Mouse (Mus musculus) neural tube, embryonic 12.5 days (tissue): ENCODE measurements around the gene Clec4g. TPM values are rescaled to one million over a fixed set of nuclear protein-coding genes. Genes with fewer than 3 reads are reported as not detected.

Source experiments
- ATAC-seq: fragments of 200-750 bp; cut with Nextera tagmentation; 2 replicates; pipeline ENCODE4 v1.8.0; 2017; ENCODE audit warnings: low read depth, mild to moderate bottlenecking, moderate TSS enrichment, moderate library complexity; ENCODE audit not compliant: low FRiP score
- H3K27ac ChIP-seq: fragments of 300-500 bp; sonication (generic); 2 replicates; pipeline ENCODE4 v1.5.1; 2016
- H3K27me3 ChIP-seq: fragments of 300-500 bp; sonication (generic); replicated peaks from 2 replicates; pipeline ENCODE4 v1.6.1; 2016; ENCODE audit warnings: mild to moderate bottlenecking
- H3K36me3 ChIP-seq: fragments of 300-500 bp; sonication (generic); 2 replicates; pipeline ENCODE4 v1.6.1; 2016; ENCODE audit warnings: mild to moderate bottlenecking
- H3K4me1 ChIP-seq: fragments of 300-500 bp; sonication (generic); 2 replicates; pipeline ENCODE4 v1.6.1; 2016
- H3K4me2 ChIP-seq: fragments of 300-500 bp; sonication (generic); replicated peaks from 2 replicates; pipeline ENCODE4 v1.6.1; 2016; ENCODE audit warnings: mild to moderate bottlenecking
- H3K4me3 ChIP-seq: fragments of 300-500 bp; sonication (generic); 2 replicates; pipeline ENCODE4 v1.5.1; 2016
- H3K9ac ChIP-seq: fragments of 300-500 bp; sonication (generic); 2 replicates; pipeline ENCODE4 v1.6.1; 2016; ENCODE audit warnings: mild to moderate bottlenecking
- H3K9me3 ChIP-seq: fragments of 300-500 bp; sonication (generic); 2 replicates; pipeline ENCODE4 v1.6.1; 2016; ENCODE audit warnings: mild to moderate bottlenecking
- WGBS: fragments of 180-500 bp; shearing (Covaris S2); methylation state at CpG from one replicate; pipeline ENCODE4 v1.1.7; 2016; 5-methylcytosine and 5-hydroxymethylcytosine counted together
- polyA plus RNA-seq: library from polyadenylated mRNA; unstranded; fragments of >200 nt; fragmentation: Nextera tagmentation; extraction: Ambion mirVana; gene quantifications from 2 replicates; pipeline ENCODE4 v1.2.1, GENCODE M21; 2016

The Clec4g gene
- polyA plus RNA-seq, 1 experiment from 2014 or later = not detected

GRCm38 (mm10) chr8:3705711-3706110 lies 14.7 kb downstream of the Clec4g start:
- no peaks in the 10 kb centered on the region for H3K9me3 ChIP-seq
- no peak overlapping the region for H3K9ac ChIP-seq
- no peak overlapping the region for H3K4me3 ChIP-seq
- no peak for ATAC-seq
- no peaks in the 10 kb centered on the region for H3K4me1 ChIP-seq
- H3K36me3 ChIP-seq = no peaks in the 10 kb centered on the region
- no peaks in the 10 kb centered on the region for H3K27me3 ChIP-seq
- no peak overlapping the region for H3K4me2 ChIP-seq
- H3K27ac ChIP-seq = no peak overlapping the region
- WGBS = 76% methylated on average over 4 of the region's 4 CpGs

- H3K27ac ChIP-seq = no peak overlapping the region
- H3K36me3 ChIP-seq = no peaks in the 10 kb centered on the region
- ATAC-seq = no peak
- no peak overlapping the region for H3K4me2 ChIP-seq
- 91% methylated on average over 1 of the region's 1 CpGs for WGBS
- H3K27me3 ChIP-seq = no peaks in the 10 kb centered on the region
- no peak overlapping the region for H3K9ac ChIP-seq
- no peak overlapping the region for H3K4me3 ChIP-seq
- H3K4me1 ChIP-seq = no peaks in the 10 kb centered on the region
- no peaks in the 10 kb centered on the region for H3K9me3 ChIP-seq
These were observed 19.0 kb downstream of the Clec4g start for GRCm38 (mm10) chr8:3701491-3701890.

- no peak within 1 kb of the TSS for H3K27ac ChIP-seq
- H3K9me3 ChIP-seq = 0 out of 2 replicates have a peak, but pooled peaks cover 3% of the 10 kb centered on the region
- WGBS = 80% methylated on average over 3 of the region's 3 CpGs
- H3K36me3 ChIP-seq = no peaks in the 10 kb centered on the region
- no peak for ATAC-seq
- no peaks in the 10 kb centered on the region for H3K27me3 ChIP-seq
- no peaks in the 10 kb centered on the region for H3K4me1 ChIP-seq
- no peak within 1 kb of the TSS for H3K4me2 ChIP-seq
- H3K4me3 ChIP-seq = no peak within 1 kb of the TSS
- H3K9ac ChIP-seq = no peak within 1 kb of the TSS
These were observed 26.3 kb downstream of the Clec4g start, which contains the start of gene Fcer2a for GRCm38 (mm10) chr8:3694121-3694520. Fcer2a (minus strand) TSS chr8:3694175.

DNA sequence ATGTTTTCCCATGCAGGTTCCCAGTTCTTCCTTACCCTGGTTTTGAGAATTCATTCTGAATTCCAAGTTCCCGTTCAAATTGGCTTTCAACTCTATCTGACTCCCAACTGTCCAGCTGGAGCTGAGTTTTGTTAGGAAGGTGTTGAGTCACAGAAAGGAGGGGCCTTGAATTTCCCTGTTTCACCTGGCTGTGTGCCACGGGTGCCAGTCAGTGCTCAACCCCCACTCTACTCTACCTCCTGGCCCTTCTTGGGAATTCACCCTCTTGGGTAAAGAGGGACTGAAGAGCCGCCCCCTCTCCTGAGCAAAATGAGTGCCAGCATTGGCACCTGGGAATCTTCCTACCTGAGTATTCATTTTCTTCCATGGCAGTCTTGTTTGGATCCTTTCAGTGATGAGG lies 29.7 kb downstream of the Clec4g start:
- no peak for ATAC-seq
- no peaks in the 10 kb centered on the region for H3K36me3 ChIP-seq
- no peaks in the 10 kb centered on the region for H3K4me1 ChIP-seq
- H3K27ac ChIP-seq = no peak overlapping the region
- no peak overlapping the region for H3K4me3 ChIP-seq
- no peak overlapping the region for H3K4me2 ChIP-seq
- WGBS = 81% methylated on average over 3 of the region's 3 CpGs
- 0 out of 2 replicates have a peak, but pooled peaks cover 3% of the 10 kb centered on the region for H3K9me3 ChIP-seq
- H3K9ac ChIP-seq = no peak overlapping the region
- no peaks in the 10 kb centered on the region for H3K27me3 ChIP-seq

DNA sequence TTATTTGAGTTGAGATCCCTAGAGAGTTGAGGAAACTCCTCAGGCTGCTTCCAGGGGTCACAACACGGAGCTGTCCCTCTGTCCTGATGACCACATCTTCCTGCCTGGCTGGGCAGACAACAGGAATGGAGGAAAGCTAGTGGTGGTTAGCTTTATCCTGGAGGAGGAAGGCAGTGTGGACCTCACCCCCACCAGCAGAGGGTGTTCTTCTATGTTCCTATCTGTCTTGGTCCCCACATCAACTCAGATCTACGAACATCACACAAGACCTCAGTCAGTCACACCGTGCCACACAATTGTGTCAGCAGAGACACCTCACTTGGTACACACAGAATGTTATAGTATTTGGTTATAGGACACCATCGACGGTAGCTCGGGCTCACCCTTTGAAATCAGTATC lies 32.9 kb downstream of the Clec4g start:
- no peak overlapping the region for H3K9ac ChIP-seq
- no peaks in the 10 kb centered on the region for H3K9me3 ChIP-seq
- ATAC-seq = no peak
- 78% methylated on average over 6 of the region's 6 CpGs for WGBS
- H3K4me1 ChIP-seq = no peaks in the 10 kb centered on the region
- H3K36me3 ChIP-seq = no peaks in the 10 kb centered on the region
- H3K27me3 ChIP-seq = no peaks in the 10 kb centered on the region
- H3K4me3 ChIP-seq = no peak overlapping the region
- H3K27ac ChIP-seq = no peak overlapping the region
- H3K4me2 ChIP-seq = no peak overlapping the region

- H3K27me3 ChIP-seq = no peaks in the 10 kb centered on the region
- no peaks in the 10 kb centered on the region for H3K9me3 ChIP-seq
- no peak overlapping the region for H3K27ac ChIP-seq
- WGBS = 72% methylated on average over 5 of the region's 5 CpGs
- no peak overlapping the region for H3K9ac ChIP-seq
- peaks cover 6% of the 10 kb centered on the region for H3K36me3 ChIP-seq
- no peak overlapping the region for H3K4me3 ChIP-seq
- H3K4me1 ChIP-seq = no peaks in the 10 kb centered on the region
- no peak overlapping the region for H3K4me2 ChIP-seq
- ATAC-seq = no peak
These were observed 35.0 kb downstream of the Clec4g start for GRCm38 (mm10) chr8:3685422-3685821.

- Histone ChIP-seq H3K4me3 (no peak overlapping the region), H3K4me1 (no peaks in the 10 kb centered on the region), H3K4me2 (no peak overlapping the region), H3K27ac (no peak overlapping the region), H3K27me3 (no peaks in the 10 kb centered on the region), H3K9ac (no peak overlapping the region), H3K9me3 (no peaks in the 10 kb centered on the region), H3K36me3 (peaks cover 14% of the 10 kb centered on the region)
- no peak for ATAC-seq
These were observed 35.9 kb downstream of the Clec4g start for GRCm38 (mm10) chr8:3684530-3684929.

- H3K36me3 ChIP-seq = peaks cover 23% of the 10 kb centered on the region
- no peaks in the 10 kb centered on the region for H3K9me3 ChIP-seq
- H3K27ac ChIP-seq = no peak overlapping the region
- no peak overlapping the region for H3K9ac ChIP-seq
- ATAC-seq = no peak
- no peak overlapping the region for H3K4me2 ChIP-seq
- no peaks in the 10 kb centered on the region for H3K4me1 ChIP-seq
- no peak overlapping the region for H3K4me3 ChIP-seq
- 77% methylated on average over 6 of the region's 6 CpGs for WGBS
- no peaks in the 10 kb centered on the region for H3K27me3 ChIP-seq
These were observed 36.9 kb downstream of the Clec4g start for GRCm38 (mm10) chr8:3683408-3684176.

DNA sequence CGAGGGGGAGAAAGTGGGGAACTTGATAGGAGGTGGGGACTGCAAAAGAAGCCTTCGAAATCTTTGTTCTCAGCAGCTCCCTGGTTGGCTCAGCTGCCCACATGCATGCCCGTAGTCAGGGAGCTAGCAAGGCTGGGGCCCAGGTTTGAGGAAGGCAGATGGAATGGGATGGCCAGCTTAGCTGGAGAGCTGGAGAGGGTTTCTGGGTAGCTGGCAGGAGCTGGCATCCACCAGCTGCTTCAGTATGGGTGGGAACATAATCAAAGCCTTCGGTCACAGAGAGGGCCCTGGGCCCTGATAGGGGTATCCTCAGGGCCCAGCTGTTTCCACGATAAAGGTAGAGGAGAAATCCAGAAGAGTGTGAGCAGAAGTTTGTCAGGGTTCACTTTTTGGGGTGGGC lies 38.0 kb downstream of the Clec4g start:
- H3K27me3 ChIP-seq = no peaks in the 10 kb centered on the region
- no peak overlapping the region for H3K4me2 ChIP-seq
- H3K9me3 ChIP-seq = no peaks in the 10 kb centered on the region
- no peak overlapping the region for H3K27ac ChIP-seq
- no peak overlapping the region for H3K4me3 ChIP-seq
- peaks cover 23% of the 10 kb centered on the region for H3K36me3 ChIP-seq
- ATAC-seq = no peak
- no peak overlapping the region for H3K9ac ChIP-seq
- 91% methylated on average over 5 of the region's 5 CpGs for WGBS
- peaks cover 6% of the 10 kb centered on the region for H3K4me1 ChIP-seq

GRCm38 (mm10) chr8:3679656-3680055 lies 40.8 kb downstream of the Clec4g start:
- Histone ChIP-seq H3K4me2 (no peak overlapping the region), H3K9me3 (no peaks in the 10 kb centered on the region), H3K27ac (no peak overlapping the region), H3K27me3 (no peaks in the 10 kb centered on the region), H3K9ac (no peak overlapping the region), H3K4me3 (no peak overlapping the region), H3K4me1 (peaks cover 10% of the 10 kb centered on the region), H3K36me3 (peaks cover 23% of the 10 kb centered on the region)
- 95% methylated on average over 5 of the region's 5 CpGs for WGBS
- ATAC-seq = no peak

GRCm38 (mm10) chr8:3679236-3679635 lies 41.2 kb downstream of the Clec4g start:
- Histone ChIP-seq H3K36me3 (peaks cover 23% of the 10 kb centered on the region), H3K27ac (no peak overlapping the region), H3K9ac (no peak overlapping the region), H3K27me3 (no peaks in the 10 kb centered on the region), H3K9me3 (no peaks in the 10 kb centered on the region), H3K4me2 (no peak overlapping the region), H3K4me3 (no peak overlapping the region), H3K4me1 (peaks cover 10% of the 10 kb centered on the region)
- no peak for ATAC-seq
- WGBS = 97% methylated on average over 23 of the region's 23 CpGs

DNA sequence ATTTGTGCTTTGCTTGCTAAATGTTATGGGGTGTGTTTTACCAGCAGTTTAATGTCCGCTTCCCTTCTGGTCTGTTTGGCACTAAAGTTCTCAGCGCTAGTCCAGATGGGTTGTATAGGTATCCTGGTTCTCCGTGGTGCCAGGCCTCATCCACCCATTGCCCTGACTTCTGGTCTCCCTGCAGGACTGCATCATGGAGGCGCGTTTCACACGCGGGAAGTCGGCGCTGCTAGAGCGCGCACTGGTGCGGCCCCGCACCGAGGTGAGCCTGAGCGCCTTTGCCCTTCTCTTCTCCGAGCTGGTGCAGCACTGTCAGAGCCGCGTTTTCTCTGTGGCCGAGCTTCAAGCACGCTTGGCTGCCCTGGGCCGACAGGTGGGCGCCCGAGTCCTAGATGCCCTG lies 41.6 kb downstream of the Clec4g start:
- no peak overlapping the region for H3K4me3 ChIP-seq
- H3K9me3 ChIP-seq = no peaks in the 10 kb centered on the region
- no peak overlapping the region for H3K9ac ChIP-seq
- 96% methylated on average over 23 of the region's 23 CpGs for WGBS
- ATAC-seq = no peak
- no peak overlapping the region for H3K4me2 ChIP-seq
- H3K4me1 ChIP-seq = peaks cover 10% of the 10 kb centered on the region
- no peaks in the 10 kb centered on the region for H3K27me3 ChIP-seq
- no peak overlapping the region for H3K27ac ChIP-seq
- peaks cover 23% of the 10 kb centered on the region for H3K36me3 ChIP-seq

DNA sequence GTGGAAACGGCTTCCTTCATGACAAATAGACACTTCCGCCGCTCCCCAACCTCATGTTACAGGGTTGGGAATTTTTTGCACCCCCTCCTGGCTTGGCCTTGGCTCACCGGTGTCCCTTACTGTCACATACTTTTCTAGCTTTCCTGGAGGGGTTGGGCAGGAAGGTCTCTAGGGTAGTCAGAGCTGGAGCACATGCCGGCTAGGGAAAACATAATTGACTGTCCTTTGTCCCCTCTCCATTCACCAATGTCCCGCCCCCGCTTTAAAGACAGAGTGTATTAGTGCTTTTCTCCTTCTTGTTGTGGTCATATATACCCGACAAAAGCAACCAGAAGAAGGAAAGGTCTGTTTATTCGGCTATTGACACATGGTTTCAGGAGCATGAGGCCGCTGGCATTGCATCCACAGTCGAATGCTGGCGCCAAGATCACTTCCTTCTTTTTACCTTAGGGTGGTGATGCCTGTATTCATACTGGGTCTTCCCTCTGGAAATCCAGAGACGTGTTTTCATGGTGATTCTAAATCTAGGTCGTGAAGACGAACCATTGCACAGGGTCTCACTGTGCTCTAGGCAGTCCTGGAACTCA lies 43.4 kb downstream of the Clec4g start:
- Histone ChIP-seq H3K4me3 (peak overlapping the region; percentile 81), H3K4me2 (peak overlapping the region; percentile 77), H3K27me3 (no peaks in the 10 kb centered on the region), H3K36me3 (peaks cover 23% of the 10 kb centered on the region), H3K9me3 (no peaks in the 10 kb centered on the region), H3K9ac (peak overlapping the region; percentile 94), H3K27ac (peak overlapping the region; percentile 70; the same call in 1 of the 2 replicates), H3K4me1 (peaks cover 10% of the 10 kb centered on the region)
- ATAC-seq = no peak; the same call in 1 of the 2 replicates
- WGBS = 5% methylated on average over 15 of the region's 15 CpGs
